Mouse (Mus musculus) urinary bladder, postnatal 36 days (tissue): Measurements from ENCODE around the gene Gm20390.
"Not testable (repeated sequence)": the region's sequence is repeated elsewhere in the genome, so short reads cannot be mapped to it uniquely, and the experiment has no call there.

ENCODE experiments used
- DNase-seq, 2 experiments: peaks; one replicate each; pipeline ENCODE4 v3.0.0; 2022; ENCODE audit warnings: low spot score in 2 of 2, mixed read lengths in 1 of 2

Gm20390 gene

GRCm38 (mm10) chr11:93965391-93965790 lies 2.7 kb downstream of the Gm20390 start:
- no peak for DNase-seq

DNA sequence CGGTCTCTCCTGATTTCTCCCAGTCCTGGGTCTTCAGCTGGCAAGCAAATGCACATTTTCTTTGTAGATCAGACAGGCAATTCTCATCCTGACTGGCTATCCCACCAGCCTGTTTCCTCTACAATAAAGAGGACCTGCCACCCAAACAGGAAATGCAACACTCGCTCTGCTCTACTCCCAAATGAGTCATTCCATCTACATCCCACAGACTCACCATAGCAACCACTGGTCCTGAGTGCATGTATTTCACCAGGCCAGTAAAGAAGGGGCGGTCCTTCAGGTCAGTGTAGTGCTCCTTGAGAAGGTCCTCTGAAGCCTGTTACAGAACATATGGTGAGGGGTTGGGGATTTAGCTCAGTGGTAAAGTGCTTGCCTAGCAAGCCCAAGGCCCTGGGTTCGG lies 5.1 kb downstream of the Gm20390 start:
- DNase-seq: no peak

DNA sequence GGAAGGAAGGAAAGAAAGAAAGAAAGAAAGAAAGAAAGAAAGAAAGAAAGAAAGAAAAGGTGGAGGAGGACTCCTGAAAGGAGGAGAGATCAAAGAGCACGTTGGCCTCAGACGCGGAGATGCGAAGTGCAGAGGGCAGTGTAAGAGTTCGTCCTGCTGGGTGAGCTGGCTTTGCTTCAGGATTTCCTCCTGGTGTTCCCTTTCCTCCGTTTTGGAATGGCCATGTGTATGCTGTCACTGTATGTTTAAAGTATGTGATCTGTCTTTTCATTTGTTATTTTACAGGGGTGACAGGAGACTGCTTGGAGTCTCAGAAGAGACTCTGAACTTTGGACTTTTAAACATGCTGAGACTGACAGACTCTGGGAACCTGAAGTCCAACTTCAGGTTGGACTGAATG lies 6.6 kb downstream of the Gm20390 start:
- no peak for DNase-seq

DNA sequence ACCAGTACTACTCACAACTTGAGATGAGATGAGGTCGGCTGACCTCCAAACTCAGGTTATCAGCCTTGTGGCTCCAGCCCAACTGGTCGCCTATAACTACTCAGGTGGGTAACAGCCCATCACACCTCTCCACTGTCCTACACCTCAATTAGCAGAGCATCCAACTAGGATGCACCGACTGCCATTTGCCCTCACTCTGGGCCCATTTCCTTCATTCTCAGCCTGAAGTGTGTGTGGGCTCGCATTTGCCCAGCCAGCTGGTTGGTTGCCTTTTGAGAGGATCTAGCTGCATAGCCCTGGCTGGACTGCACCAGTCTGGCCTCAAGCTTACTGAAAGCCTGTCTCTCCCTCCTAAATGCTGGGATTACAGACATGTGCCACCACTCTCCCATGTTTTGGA lies 10.3 kb downstream of the Gm20390 start:
- no peak for DNase-seq

- DNase-seq: peak in 1 of 2 experiments; percentile 9
Measured at GRCm38 (mm10) chr11:93957031-93957555, 11.0 kb downstream of the Gm20390 start.

GRCm38 (mm10) chr11:93956159-93956558 lies 11.9 kb downstream of the Gm20390 start, which contains the start of gene Nme2:
Nme2 (minus strand) TSS chr11:93956259.
- no peak for DNase-seq

DNA sequence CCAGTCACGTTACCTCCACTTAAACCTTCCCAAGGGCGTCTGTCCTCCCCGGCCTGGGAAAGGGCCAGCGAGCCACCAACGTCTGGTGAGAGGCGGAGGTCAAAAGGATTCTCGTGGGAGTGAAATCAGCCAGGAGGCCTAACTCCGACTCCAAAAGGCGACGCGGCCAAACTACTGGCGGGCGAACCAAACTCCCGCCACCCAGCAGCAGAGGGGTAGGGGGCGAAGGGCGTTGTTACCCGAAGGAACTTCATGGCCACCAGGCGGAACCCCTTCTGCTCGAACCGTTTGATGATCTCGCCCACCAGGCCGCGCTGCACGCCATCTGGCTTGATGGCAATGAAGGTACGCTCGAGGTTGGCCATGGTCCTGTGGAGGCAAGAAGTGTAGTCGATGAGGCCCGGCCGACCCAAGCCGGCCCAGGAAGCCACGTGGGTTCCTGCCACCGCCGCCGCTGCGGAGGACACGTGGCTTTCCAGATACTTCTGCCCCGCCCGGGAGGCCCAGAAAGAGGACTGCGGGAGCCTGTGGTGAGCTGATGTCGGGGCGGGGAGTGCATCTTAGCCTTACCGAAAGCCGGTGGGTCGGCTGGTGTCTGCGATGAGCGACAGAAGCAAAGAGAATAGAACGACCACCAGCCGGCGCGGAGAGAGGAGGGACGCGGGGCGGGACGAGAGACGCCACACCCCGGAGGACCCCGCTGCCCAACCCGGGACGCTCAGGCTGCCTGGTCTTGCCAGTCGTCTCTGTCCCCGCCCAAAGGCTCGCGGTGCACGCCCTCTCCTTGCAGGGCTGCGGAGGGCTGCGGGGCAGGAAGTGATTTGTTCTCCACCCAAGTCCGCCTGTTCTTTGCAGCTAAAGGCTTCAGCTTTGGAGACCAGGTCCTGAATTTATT lies 12.6 kb downstream of the Gm20390 start:
- DNase-seq: peak; percentile 86 to 95

DNA sequence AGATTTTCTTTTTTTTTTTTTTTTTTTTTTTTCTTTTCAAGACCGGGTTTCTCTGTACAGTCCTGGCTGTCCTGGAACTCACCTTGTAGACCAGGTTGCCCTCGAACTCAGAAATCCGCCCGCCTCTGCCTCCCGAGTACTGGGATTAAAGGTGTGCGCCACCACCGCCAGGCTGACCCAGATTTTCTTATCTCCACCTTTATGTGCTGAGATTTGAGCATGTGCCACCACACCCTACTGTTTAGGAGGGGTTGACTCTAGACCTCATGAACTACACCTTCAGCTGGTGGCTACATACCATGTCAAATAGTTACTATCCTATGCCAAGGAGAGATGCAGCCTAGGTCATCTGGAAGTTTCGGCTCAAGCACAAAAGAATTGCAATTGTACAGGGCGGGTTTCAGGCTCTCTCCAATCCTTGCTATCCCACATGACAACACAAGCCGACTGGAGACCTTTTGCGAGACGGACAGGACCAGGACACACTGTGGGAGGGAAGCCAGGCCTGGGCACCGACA lies 13.3 kb downstream of the Gm20390 start:
- no peak for DNase-seq

GRCm38 (mm10) chr11:93952376-93952775 lies 15.7 kb downstream of the Gm20390 start:
- DNase-seq: no peak

GRCm38 (mm10) chr11:93950045-93950444 lies 18.0 kb downstream of the Gm20390 start:
- DNase-seq: no peak

GRCm38 (mm10) chr11:93948887-93949567 lies 19.1 kb downstream of the Gm20390 start:
- no peak for DNase-seq

DNA sequence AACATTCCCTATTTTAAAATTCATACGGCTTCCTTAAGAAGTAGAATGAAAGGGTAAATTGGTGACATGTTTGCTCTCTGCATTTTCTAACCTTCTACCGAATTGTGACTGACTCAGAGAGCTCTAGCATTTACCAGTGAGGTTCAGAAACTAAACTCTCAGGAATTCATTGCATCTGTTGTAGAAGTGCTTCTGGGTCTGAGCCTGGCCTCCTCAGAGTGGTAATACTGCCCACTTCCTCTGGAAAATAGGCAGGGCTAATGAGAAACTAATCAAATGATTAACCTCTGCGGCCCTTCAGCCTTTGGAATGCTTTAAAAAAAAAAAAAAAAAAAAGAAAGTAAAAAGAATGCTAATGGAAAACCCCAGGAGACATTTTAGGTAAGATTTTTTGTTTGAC lies 23.1 kb downstream of the Gm20390 start:
- no peak for DNase-seq

DNA sequence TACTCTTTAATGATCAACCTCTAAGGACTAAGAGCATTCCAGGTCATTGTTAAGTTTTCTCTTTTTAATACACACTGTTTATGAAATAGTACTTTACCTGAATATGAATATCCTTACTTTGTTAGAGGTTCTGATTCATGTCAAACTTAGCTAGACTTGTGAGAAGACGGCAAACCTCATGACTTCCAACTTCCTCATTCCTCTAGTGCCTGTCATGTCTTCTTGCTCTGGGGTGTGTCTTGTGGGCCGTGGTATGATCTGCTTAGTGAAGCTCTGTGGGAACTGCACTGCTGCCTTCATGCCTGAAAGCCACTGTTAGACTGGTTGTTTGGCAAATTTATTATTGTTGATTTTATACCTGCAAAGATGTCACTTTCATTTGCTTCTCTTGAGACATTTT lies 27.2 kb downstream of the Gm20390 start:
- no peak for DNase-seq

DNA sequence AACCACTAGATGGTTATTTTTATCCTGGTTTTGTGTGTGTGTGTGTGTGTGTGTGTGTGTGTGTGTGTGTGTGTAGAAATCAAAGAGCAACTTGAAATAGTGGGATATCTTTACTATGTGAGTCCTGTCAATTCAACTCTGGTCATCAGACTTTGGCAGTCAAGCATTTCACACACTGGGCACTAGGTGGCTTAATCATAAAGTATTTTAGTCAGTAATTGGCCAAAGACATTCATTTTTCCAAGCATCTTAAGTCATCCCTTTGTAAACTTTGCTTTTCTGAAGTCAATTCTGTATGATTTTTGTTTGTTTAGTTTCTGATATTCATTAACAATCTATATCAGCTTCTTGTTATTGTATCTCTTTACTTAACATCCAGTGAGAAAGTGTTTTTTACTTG lies 39.0 kb downstream of the Gm20390 start:
- DNase-seq: no peak

- DNase-seq: not testable (repeated sequence)
Measured at GRCm38 (mm10) chr11:93915019-93915418, 53.1 kb downstream of the Gm20390 start.

DNA sequence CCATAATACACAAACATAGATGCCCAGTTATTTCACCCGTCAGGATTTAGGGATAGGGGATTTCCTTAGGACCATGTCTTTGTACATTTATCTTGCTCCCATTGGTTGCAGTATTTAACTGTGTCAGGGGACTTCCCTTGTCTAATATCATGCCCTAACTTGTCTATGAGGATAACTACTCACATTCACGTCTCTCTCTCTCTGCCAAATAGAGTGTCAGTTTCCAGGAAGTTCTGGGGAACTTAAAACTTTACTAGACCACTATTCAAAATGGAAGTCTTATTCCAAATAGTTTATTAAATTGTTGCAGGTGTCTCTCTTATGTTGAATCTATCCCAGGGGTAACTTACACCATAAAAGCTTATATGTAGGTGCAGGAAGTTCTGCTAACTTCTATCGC lies 56.5 kb downstream of the Gm20390 start:
- DNase-seq: no peak

GRCm38 (mm10) chr11:93908829-93909228 lies 59.3 kb downstream of the Gm20390 start:
- DNase-seq: no peak

- no peak for DNase-seq
Measured at GRCm38 (mm10) chr11:93907839-93908238, 60.3 kb downstream of the Gm20390 start.

GRCm38 (mm10) chr11:93906834-93907233 lies 61.3 kb downstream of the Gm20390 start:
- no peak for DNase-seq
